Mouse (Mus musculus) spleen, embryonic (tissue): Measurements from ENCODE around the gene Cd151.

Experiments used
- CTCF ChIA-PET: fragments of 350-600 bp; sonication (Branson Sonifier 250); formaldehyde crosslinking; loops from one replicate; lab custom pipeline; 2022; lab: Charles Lee

The Cd151 gene

GRCm38 (mm10) chr7:141467230-141468030 is at the start of gene Cd151:
Gene Cd151 (plus strand): TSS chr7:141467392.
- CTCF ChIA-PET: interaction anchor here (0.6 to 1.0 kb wide), 2 partner anchors 8 to 17 kb away, joined by 3 read pairs; no protein-coding TSS in a partner anchor

GRCm38 (mm10) chr7:141417731-141418681 is 49.2 kb upstream of the Cd151 start:
- CTCF ChIA-PET: interaction anchor here (0.5 kb wide), 1 partner anchor 13 kb away, joined by 3 read pairs; no protein-coding TSS in a partner anchor

GRCm38 (mm10) chr7:141418970-141419369 is 48.2 kb upstream of the Cd151 start:
- CTCF ChIA-PET: no interaction called here

DNA sequence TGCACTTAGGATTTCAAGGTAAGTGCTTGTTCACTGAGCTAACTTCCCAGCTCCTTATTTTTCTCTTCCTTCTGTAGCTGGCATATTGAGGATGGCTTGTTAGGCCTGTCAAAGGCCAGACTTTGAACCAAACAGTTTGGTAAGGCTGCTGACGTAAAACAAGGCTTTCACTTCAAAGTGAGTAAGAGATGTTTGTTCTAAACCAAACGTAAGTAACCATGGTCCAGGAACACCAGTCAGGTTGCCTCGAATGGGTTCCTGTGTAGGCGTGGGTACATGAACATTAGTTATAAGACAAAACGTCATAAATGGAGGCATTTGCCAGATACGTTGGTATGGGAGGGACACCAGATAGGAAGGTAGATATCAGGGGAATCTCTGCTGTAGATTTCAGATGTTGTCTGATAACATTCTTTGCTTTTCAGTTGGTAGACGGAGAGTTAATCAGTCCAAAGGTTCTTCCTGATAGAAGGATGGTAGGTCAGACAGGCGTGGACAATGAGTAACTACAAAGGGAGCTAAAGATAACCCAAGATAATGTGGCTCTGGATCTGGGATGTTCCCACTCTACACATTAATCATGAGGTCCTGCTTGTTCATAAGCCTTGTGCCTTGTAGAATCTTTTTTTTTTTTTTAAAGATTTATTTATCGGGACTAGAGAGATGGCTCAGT is 47.0 kb upstream of the Cd151 start:
- CTCF ChIA-PET: no interaction called here

- CTCF ChIA-PET: no interaction called here
These were observed 43.4 kb upstream of the Cd151 start for GRCm38 (mm10) chr7:141423811-141424210.

GRCm38 (mm10) chr7:141426948-141427730 is 40.1 kb upstream of the Cd151 start:
- CTCF ChIA-PET: no interaction called here

DNA sequence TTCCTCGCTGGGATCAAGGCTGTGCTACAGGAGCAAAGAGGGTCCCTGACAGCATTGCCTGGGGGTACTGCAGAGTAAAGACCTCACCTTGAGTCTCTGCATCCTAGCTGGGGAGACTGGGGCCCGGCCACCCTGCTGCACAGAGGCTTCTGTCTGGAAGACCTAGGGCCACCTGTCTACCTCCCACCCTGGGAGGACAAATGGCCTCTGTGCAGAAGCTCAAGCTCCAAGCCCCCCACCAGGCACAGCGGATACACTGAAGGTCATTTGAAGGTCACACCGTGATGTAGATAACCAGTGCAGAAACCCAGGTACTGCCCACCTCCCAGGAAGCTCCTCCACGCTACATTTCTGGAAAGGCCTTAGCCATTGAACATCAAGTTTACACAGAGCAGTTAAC is 38.5 kb upstream of the Cd151 start:
- CTCF ChIA-PET: interaction anchor here (0.6 kb wide), 1 partner anchor 16 kb away, joined by 3 read pairs; no protein-coding TSS in a partner anchor

DNA sequence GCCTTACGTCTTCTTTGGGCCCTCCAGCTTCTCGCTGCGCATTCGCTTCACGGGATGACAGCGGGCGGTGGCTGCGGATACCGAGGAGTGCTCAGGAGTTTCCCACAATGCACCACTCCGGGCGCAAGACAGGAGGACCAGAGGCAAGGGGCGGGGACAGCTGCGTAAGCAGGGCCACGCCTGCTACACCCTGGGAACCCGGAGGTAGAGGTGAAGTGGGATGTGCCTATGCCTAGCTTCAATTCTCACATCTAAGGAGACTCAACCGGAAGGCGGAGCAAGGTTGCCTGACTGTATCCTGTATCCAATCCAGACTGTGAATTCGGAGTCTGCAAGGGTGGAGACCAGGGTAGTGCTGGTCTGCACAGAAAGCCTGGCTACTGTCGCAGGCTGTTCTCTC is 37.9 kb upstream of the Cd151 start, which contains the start of gene Cend1:
Cend1 (minus strand) TSS at position 182 of the 400 bp plus-strand sequence.
- CTCF ChIA-PET: interaction anchor here (0.6 kb wide), 1 partner anchor 16 kb away, joined by 3 read pairs; no protein-coding TSS in a partner anchor

DNA sequence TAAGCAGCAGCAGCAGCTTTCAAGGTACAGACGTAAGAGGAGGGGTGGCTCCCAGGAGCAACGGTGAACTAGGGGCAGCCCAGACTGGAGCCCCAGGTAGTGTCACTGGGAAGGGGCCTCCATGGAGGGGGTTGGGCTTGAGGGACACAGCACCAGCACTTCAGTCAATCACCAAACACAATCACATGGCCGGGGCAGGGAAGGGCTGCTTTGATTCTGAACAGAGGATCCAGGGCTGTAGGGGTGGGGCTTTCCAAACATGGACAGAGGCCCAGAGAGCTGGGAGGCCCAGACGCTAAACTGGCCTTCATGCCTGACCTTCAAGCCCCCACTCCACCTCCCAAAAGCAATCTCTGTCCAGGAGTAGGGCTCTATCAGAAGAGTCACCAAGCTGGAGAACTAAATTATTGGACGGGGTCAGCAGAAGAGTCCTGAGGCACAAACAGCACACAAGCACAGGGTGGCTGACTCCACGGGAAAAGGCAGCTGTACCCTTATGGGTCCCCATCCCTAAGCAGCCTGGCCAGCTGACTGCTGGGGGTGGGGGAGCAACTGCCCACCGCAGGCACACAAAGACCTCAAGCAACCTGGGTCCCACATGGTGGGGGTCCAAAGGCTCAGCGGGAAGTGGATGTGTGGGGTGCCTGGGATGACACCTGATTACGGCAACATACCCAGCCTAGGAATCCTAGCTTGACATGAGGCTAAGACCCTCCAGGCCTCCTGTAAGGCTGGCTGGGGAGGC is 37.2 kb upstream of the Cd151 start:
- CTCF ChIA-PET: no interaction called here

- CTCF ChIA-PET: no interaction called here
These were observed 36.5 kb upstream of the Cd151 start for GRCm38 (mm10) chr7:141430585-141431240.

DNA sequence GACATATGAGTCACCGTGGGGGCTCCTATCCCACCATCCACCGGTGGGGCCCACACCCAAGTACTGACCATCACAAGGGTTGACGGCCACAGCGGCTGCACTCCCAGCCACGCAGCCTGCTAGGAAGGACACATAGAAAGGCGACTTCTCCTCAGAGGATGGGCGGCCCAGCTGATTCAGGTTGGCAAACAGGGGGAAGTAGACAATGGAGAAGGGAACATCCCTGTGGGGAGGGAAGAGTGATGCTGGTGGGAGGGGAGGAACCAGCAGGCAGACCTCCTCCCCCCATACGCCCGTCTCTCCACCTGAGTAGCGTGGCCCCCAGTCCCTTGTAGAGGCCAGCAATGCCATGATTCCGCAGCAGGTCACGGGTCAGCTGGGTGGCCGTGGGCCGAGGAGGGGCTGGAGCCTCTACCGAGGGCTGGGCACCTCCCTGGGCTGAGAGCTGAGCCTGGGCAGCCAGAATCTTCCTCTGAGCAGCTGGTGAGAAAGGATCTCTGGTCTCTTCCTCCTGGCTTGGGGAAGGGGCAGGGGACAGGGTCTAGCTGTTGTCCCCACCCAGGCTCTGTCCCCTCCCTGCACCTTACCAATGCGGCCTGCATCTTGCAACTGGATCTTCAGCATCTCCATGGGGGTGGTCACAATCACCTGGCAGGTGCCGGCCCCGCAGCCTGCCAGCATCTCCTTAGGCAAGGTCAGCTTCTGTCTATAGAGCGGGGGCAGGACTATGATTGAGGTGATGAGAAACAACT is 35.6 kb upstream of the Cd151 start:
- CTCF ChIA-PET: interaction anchor here (0.6 to 1.2 kb wide), 2 partner anchors 22 to 30 kb away, joined by 3 to 4 read pairs; no protein-coding TSS in a partner anchor

DNA sequence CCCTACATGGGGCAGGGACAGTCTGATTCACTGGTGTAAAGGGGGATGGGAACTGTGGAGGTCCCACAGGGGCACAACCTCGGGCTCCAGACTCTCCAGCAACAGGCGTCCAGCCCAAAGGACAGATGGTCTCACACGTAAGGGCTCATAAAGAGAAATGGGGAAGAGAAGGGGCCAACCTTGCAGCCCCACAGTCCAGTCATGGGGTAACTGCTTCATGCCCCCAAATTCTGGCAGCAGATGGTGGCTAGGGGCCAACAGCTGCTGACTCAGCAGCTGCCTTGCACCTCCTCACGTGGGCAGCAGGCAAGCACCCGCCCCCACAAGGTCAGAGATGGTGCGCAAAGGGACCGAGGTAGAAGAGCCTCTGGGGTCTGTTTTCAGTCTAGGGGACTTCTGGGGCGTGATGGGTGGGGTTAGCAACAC is 35.0 kb upstream of the Cd151 start:
- CTCF ChIA-PET: interaction anchor here (0.5 to 1.2 kb wide), 2 partner anchors 15 to 31 kb away, joined by 3 to 4 read pairs; partner anchors contain the start of gene Rplp2

DNA sequence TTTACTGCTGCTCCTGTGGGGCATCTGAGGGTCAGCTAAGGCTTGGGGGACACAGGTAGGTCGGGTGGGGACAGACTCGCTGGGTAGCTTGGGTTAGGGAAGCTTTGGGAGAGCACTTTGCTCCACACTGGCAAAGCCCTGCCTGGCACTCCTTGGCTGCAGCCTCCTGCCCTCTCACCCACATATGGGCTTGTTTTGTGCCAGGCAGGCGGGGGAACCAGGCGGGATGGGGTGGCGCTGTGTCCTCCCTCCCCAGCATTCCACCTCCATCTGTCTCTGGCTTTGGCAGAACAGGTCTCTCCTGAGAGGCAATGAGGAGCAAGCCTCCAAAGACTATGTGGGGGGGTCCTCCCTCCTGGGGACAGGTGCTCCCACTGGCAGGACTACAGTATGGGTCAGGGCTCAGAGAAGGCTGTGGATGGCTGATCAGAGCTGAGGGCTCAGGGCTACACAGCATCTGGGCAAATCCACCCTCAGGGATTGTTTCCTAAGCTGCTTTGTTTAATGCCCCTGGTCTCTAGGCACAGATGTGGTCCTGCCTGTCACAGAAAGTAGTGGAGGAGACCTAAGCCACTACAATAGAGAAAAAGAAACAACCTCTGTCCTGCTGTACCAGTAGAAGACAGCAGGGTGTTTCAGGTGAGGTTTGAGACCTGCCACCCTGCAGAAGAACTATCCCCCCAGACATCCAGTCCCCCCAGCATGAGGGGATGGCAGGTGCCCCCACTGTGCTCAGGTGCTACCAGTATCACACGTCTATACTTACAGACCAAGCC is 34.3 kb upstream of the Cd151 start:
- CTCF ChIA-PET: interaction anchor here (0.5 to 1.2 kb wide), 2 partner anchors 14 to 31 kb away, joined by 3 to 4 read pairs; partner anchors contain the start of gene Rplp2

DNA sequence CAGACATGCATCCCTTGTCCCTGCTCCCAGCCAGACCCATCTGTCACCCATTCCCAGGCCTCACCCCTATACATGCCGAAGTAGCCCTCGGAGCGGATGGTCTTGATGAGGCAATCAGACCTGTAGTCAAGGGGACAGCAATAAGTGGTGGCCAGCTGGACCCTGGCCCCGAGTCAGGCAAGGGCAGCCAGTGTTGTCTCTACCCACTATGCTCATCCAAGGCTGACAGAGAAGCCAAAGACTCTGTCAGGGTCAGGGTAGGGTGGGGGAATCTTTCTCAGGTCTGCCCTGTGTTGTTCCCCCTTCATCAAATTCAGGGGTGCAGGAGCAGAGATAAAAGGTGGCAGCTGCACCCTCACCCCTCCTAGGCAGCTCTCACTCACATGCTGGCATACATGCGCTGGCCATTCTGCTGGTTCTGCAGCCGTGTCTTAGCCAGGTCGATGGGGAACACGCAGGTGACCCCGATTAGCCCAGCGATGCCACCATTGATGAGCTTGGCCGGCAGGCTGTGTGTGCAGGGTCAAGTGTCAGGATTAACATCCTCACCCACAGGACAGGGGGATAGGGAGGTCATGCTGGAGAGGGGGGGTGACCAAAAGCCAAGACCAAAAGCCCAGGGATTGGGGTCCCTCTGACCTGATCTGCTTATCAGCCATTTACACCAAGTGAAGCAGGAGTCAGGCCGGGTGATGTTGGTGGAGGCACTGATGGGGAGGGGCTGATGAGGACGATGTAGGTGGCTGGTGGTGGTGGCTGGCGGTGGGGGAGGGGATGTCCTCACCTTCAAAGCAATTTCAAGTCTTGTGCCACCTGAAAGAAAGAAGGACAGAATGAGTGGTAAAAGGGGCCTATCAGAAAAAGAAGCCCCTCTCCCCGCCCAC is 33.4 kb upstream of the Cd151 start:
- CTCF ChIA-PET: no interaction called here

GRCm38 (mm10) chr7:141434464-141434863 is 32.7 kb upstream of the Cd151 start:
- CTCF ChIA-PET: no interaction called here

DNA sequence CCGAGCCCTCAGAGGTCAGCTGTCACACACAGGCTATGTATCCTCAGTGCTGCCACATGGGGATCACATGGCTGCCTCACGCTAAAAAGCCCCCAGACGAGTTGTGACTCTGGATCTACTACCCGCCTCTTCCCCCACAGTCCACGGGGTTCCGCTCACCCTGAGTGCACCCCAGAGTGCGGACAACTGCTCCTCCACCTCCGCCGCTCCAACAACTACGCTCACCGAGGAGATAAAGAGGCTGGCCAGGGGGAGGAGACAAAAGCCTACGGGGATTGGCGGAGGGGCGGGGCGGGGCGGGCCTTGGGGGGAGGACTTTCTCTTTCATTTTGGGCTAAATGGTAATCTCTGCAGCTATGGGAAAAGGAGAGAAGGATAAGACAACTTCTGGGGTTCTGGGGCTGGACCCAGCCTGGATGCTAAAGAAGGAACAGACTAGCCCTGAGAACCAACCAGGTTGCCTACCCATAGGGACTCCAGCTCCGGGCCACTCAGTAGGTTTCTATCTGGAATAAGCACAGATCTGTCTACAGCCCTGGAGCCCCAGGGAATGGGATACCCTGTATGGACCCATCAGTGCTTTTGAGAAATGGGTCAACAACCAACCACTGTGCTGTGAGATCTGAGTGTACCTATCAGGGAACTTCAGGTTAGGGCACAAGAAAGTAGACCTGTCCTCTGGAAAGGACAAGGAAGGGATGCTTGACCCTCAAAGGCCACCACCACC is 31.9 kb upstream of the Cd151 start:
- CTCF ChIA-PET: interaction anchor here (1.0 kb wide), 1 partner anchor 11 kb away, joined by 4 read pairs; the partner anchor contains the start of gene Rplp2
